Mouse (Mus musculus) stomach, embryonic 16.5 days (tissue): ENCODE measurements around the gene Zzz3. TPM values are rescaled to one million over a fixed set of nuclear protein-coding genes. Genes with fewer than 3 reads are reported as not detected.
A peak's percentile ranks its signal among the peaks of the same experiment; 100 is the strongest.

Experiments
- ATAC-seq: fragments of 200-750 bp; cut with Nextera tagmentation; 2 replicates; pipeline ENCODE4 v1.8.0; 2017; ENCODE audit warnings: moderate number of reproducible peaks, moderate TSS enrichment; ENCODE audit not compliant: insufficient read depth, low FRiP score
- H3K27ac ChIP-seq: fragments of 300-500 bp; sonication (generic); 2 replicates; pipeline ENCODE4 v1.5.1; 2014; ENCODE audit warnings: low read length
- H3K27me3 ChIP-seq: fragments of 300-500 bp; sonication (generic); 2 replicates; pipeline ENCODE4 v1.6.1; 2014; ENCODE audit warnings: low read length, control low read depth, mixed read lengths; ENCODE audit not compliant: control insufficient read depth, insufficient read depth
- H3K36me3 ChIP-seq: fragments of 300-500 bp; sonication (generic); 2 replicates; pipeline ENCODE4 v1.6.1; 2014; ENCODE audit warnings: low read length; ENCODE audit not compliant: control insufficient read depth, insufficient read depth
- H3K4me1 ChIP-seq: fragments of 300-500 bp; sonication (generic); 2 replicates; pipeline ENCODE4 v1.6.1; 2014; ENCODE audit warnings: low read length, control low read depth, mixed read lengths; ENCODE audit not compliant: control insufficient read depth, insufficient read depth
- H3K4me2 ChIP-seq: fragments of 300-500 bp; sonication (generic); 2 replicates; pipeline ENCODE4 v1.6.1; 2014; ENCODE audit warnings: low read depth, low read length, mixed read lengths
- H3K4me3 ChIP-seq: fragments of 300-500 bp; sonication (generic); replicated peaks from 2 replicates; pipeline ENCODE4 v1.5.1; 2014; ENCODE audit warnings: mild to moderate bottlenecking, low read length
- H3K9ac ChIP-seq: fragments of 300-500 bp; sonication (generic); 2 replicates; pipeline ENCODE4 v1.6.1; 2014; ENCODE audit warnings: low read length
- H3K9me3 ChIP-seq: fragments of 300-500 bp; sonication (generic); replicated peaks from 2 replicates; pipeline ENCODE4 v1.6.1; 2016; ENCODE audit warnings: low read length, control low read depth; ENCODE audit not compliant: control insufficient read depth
- WGBS: fragments of 180-500 bp; shearing (Covaris S2); extraction: QIAGEN DNeasy Blood & Tissue Kit; methylation state at CpG from one replicate; pipeline ENCODE4 v1.1.7; 2014; 5-methylcytosine and 5-hydroxymethylcytosine counted together
- polyA plus RNA-seq: library from polyadenylated mRNA; unstranded; fragments of >200 nt; fragmentation: Nextera tagmentation; extraction: Ambion mirVana; gene quantifications from 2 replicates; pipeline ENCODE4 v1.2.1, GENCODE M21; 2015

Gene Zzz3
- polyA plus RNA-seq, 1 experiment from 2014 or later = 37.9 TPM

GRCm38 (mm10) chr3:152494667-152495360 is 99.5 kb downstream of the Zzz3 start:
- Histone ChIP-seq H3K36me3 (no peaks in the 10 kb centered on the region), H3K4me3 (no peak overlapping the region), H3K27ac (no peak overlapping the region), H3K4me1 (peaks cover 16% of the 10 kb centered on the region; the same call in 1 of the 2 replicates), H3K4me2 (no peak overlapping the region), H3K9ac (no peak overlapping the region), H3K27me3 (no peaks in the 10 kb centered on the region), H3K9me3 (no peaks in the 10 kb centered on the region)
- no peak for ATAC-seq
- 48% methylated on average over 12 of the region's 12 CpGs for WGBS

GRCm38 (mm10) chr3:152495415-152495898 is 100.2 kb downstream of the Zzz3 start:
- Histone ChIP-seq H3K9ac (no peak overlapping the region), H3K4me1 (peaks cover 16% of the 10 kb centered on the region; the same call in 1 of the 2 replicates), H3K27ac (no peak overlapping the region), H3K9me3 (no peaks in the 10 kb centered on the region), H3K27me3 (no peaks in the 10 kb centered on the region), H3K4me2 (no peak overlapping the region), H3K4me3 (no peak overlapping the region), H3K36me3 (no peaks in the 10 kb centered on the region)
- ATAC-seq = no peak
- 80% methylated on average over 8 of the region's 8 CpGs for WGBS

- no peak overlapping the region for H3K27ac ChIP-seq
- no peaks in the 10 kb centered on the region for H3K27me3 ChIP-seq
- H3K36me3 ChIP-seq = no peaks in the 10 kb centered on the region
- H3K4me2 ChIP-seq = no peak overlapping the region
- no peak for ATAC-seq
- H3K4me3 ChIP-seq = no peak overlapping the region
- H3K9ac ChIP-seq = no peak overlapping the region
- no peaks in the 10 kb centered on the region for H3K9me3 ChIP-seq
- H3K4me1 ChIP-seq = peaks cover 16% of the 10 kb centered on the region; the same call in 1 of the 2 replicates
- WGBS = 52% methylated on average over 7 of the region's 7 CpGs
Measured at GRCm38 (mm10) chr3:152497084-152497483, 101.8 kb downstream of the Zzz3 start.

- no peak overlapping the region for H3K4me3 ChIP-seq
- H3K4me1 ChIP-seq = peaks cover 13% of the 10 kb centered on the region; the same call in 1 of the 2 replicates
- H3K4me2 ChIP-seq = no peak overlapping the region
- ATAC-seq = peak; percentile 35; the same call in 1 of the 2 replicates
- WGBS = 72% methylated on average over 2 of the region's 2 CpGs
- H3K9me3 ChIP-seq = no peaks in the 10 kb centered on the region
- H3K27ac ChIP-seq = no peak overlapping the region
- no peaks in the 10 kb centered on the region for H3K36me3 ChIP-seq
- no peak overlapping the region for H3K9ac ChIP-seq
- H3K27me3 ChIP-seq = no peaks in the 10 kb centered on the region
Measured at GRCm38 (mm10) chr3:152497842-152498241, 102.6 kb downstream of the Zzz3 start.

- peaks cover 12% of the 10 kb centered on the region; the same call in 1 of the 2 replicates for H3K4me1 ChIP-seq
- H3K9ac ChIP-seq = no peak overlapping the region
- H3K4me2 ChIP-seq = no peak overlapping the region
- no peaks in the 10 kb centered on the region for H3K27me3 ChIP-seq
- H3K36me3 ChIP-seq = no peaks in the 10 kb centered on the region
- H3K9me3 ChIP-seq = no peaks in the 10 kb centered on the region
- no peak overlapping the region for H3K27ac ChIP-seq
- no peak overlapping the region for H3K4me3 ChIP-seq
- WGBS = 82% methylated on average over 2 of the region's 2 CpGs
- no peak for ATAC-seq
Measured at GRCm38 (mm10) chr3:152498968-152499696, 103.9 kb downstream of the Zzz3 start.

GRCm38 (mm10) chr3:152507900-152508299 is 112.6 kb downstream of the Zzz3 start:
- no peak for ATAC-seq
- Histone ChIP-seq H3K36me3 (no peaks in the 10 kb centered on the region), H3K27ac (no peak overlapping the region), H3K4me2 (no peak overlapping the region), H3K4me3 (no peak overlapping the region), H3K27me3 (no peaks in the 10 kb centered on the region), H3K9me3 (no peaks in the 10 kb centered on the region), H3K4me1 (no peaks in the 10 kb centered on the region), H3K9ac (no peak overlapping the region)
- 75% methylated on average over 8 of the region's 8 CpGs for WGBS

GRCm38 (mm10) chr3:152508419-152508993 is 113.2 kb downstream of the Zzz3 start:
- Histone ChIP-seq H3K36me3 (no peaks in the 10 kb centered on the region), H3K27ac (no peak overlapping the region), H3K9me3 (no peaks in the 10 kb centered on the region), H3K9ac (no peak overlapping the region), H3K4me2 (no peak overlapping the region), H3K27me3 (no peaks in the 10 kb centered on the region), H3K4me3 (no peak overlapping the region), H3K4me1 (no peaks in the 10 kb centered on the region)
- ATAC-seq = no peak
- 80% methylated on average over 12 of the region's 12 CpGs for WGBS

- no peaks in the 10 kb centered on the region for H3K9me3 ChIP-seq
- ATAC-seq = no peak
- H3K4me1 ChIP-seq = no peaks in the 10 kb centered on the region
- H3K4me3 ChIP-seq = no peak overlapping the region
- no peaks in the 10 kb centered on the region for H3K36me3 ChIP-seq
- WGBS = 81% methylated on average over 7 of the region's 7 CpGs
- no peak overlapping the region for H3K4me2 ChIP-seq
- H3K27ac ChIP-seq = no peak overlapping the region
- no peaks in the 10 kb centered on the region for H3K27me3 ChIP-seq
- no peak overlapping the region for H3K9ac ChIP-seq
Measured at GRCm38 (mm10) chr3:152509268-152509667, 114.0 kb downstream of the Zzz3 start.
